Mouse (Mus musculus) large intestine, adult 2 months (tissue): Measurements from ENCODE around the gene Zfp40. TPM values are rescaled to one million over a fixed set of nuclear protein-coding genes. Genes with fewer than 3 reads are reported as not detected.
"Not testable (repeated sequence)": the region's sequence is repeated elsewhere in the genome, so short reads cannot be mapped to it uniquely, and the experiment has no call there.

Source experiments
- DNase-seq: peaks from one replicate; pipeline ENCODE4 v3.0.0-alpha.2; 2012; ENCODE audit warnings: low read depth, low spot score
- WGBS: fragments of 180-500 bp; shearing (Covaris S2); methylation state at CpG from one replicate; pipeline ENCODE4 v1.1.7; 2018; 5-methylcytosine and 5-hydroxymethylcytosine counted together
- polyA plus RNA-seq: library from polyadenylated mRNA; depleted of rRNA; stranded (reverse); fragments of >200 nt; gene quantifications from 2 replicates; pipeline ENCODE4 v1.2.3, GENCODE M21; 2012; rRNA removed

Gene Zfp40
- polyA plus RNA-seq = 0.43 and 0.52 TPM in 2 replicates

DNA sequence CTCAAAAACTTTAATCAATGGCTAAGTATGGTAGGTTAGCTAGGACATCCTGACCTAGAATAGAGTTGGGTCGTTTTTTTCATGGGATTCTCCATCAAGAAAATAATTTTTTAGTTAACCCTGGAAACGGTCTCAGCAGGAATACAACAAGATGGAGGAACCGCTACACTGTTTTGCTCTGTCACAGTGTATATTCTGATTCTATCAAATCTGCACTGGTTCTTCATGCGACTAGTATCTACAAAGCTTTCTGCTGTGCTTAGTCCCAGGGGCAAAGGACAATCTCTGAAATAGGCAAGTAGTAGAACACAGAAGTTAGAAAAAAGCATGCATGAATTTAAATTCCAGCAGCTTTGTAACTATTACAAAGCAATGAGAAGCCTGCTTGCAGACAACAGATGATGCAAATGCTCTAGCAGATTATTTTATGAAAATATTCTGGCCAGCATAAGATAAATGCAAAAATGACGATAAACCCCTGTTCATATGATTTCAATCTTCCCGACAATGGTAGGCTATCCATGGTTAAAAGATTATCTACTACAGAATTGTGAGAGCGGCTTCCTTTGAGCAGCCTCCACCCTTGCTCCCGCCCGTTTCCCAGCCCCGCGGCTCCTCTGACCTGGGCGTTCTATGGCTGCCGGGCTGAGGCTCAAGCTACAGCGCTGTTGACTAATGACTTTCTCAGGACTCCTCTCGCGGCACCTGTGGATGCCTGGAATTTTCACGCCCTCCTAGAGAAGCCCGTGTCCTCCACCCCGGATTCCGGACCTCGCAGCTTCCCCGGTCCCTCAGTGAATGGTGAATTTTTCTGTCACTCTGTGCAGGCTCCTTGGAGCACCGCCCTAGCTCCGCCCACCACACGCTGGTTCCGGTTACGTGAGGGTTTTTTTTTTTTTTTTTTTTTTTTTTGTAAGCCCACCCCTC, at the start of gene Zfp40:
Gene Zfp40, minus strand, starts transcription at position 800 of the 927 bp plus-strand sequence.
- DNase-seq = peak; percentile 76
- 2% methylated on average over 27 of the region's 27 CpGs for WGBS

DNA sequence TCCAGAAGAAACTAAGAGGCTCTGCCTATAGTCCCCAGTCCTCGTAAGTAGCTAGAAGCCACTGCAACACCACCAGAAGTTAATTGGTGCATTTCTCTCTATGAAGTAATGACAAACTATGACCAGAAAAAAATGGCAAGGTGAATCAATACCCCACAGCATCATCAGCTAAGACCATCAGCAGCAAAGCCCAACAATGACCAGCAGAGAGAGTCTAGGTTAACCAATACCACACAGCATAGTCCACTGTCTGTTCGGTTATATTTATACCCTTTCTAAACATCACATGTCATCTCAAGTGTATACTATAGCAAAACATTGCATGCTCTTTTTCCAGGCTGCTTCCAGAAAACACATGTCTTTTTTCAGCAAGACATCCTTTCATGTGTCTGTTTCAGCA, 25.3 kb upstream of the Zfp40 start:
- WGBS = 84% methylated on average over 2 of the region's 2 CpGs
- no peak for DNase-seq

DNA sequence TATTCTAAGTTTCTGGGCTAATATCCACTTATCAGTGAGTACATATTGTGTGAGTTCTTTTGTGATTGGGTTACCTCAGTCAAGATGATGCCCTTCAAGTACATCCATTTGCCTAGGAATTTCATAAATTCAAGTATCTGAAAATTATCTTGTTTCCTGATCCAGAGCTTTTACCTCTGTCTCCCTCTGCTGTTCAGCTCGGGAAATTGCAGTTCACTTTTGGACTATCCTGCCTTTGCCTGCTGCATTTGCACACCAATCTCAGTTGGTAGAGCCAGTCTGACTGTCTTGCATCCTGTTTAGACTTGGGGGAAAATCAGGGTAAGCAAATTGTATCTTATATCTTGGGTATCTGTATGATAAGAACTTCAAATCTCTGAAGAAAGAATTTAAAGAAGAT, 6.8 kb upstream of the Zfp40 start:
- not testable (repeated sequence) for DNase-seq
- WGBS = 0% methylated on average over 1 of the region's 1 CpGs

DNA sequence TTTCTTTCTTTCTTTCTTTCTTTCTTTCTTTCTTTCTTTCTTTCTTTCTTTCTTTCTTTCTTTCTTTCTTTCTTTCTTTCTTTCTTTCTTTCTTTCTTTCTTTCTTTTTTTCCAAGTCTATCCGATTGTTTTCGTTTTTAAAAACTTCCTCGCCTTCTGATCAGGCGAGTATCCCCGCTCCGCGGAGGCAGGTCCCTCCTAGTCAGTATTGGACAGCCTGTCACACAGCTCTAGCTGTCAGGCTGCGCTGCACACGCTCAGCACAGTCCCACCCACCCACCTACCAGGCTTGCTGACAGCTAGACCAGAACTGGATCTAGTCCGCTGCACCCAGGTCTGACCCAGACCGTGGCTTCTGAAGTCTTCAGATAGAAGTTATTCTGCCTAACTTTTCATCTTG, 389 bp upstream of the Zfp40 start:
- no peak for DNase-seq

DNA sequence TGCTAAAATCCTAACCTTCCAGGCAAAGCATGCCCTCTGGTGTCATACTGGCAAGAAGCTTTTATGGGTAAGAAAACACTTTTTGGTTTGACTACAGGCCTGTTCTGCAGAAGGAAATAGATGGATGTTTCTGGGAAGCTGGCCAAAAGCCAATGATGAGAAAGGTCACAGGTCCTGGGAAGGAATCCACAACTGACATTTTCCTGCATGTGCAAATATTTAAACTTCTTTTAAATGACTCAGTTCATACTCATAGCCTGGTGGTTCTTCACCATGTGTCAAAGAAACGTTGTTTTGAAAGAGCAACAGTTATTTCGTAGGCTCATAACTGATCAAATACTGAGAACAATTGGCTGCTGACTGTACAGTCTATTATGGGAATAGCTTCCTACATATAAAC, 5.4 kb downstream of the Zfp40 start:
- peak; percentile 70 for DNase-seq
- WGBS = 8% methylated on average over 2 of the region's 2 CpGs

More for the DNA sequence above, 389 bp upstream of the Zfp40 start:
- under 1% methylated on average over 11 of the region's 11 CpGs for WGBS

Other genes starting within 250 kb of the Zfp40 start
- not detected in 2 replicates for gene Vmn2r-ps130, start 132.1 kb downstream of the Zfp40 start, polyA plus RNA-seq
- gene Vmn2r114, start 119.3 kb upstream of the Zfp40 start, polyA plus RNA-seq = not detected in 2 replicates
- not detected in 2 replicates for gene Vmn2r115, start 150.5 kb upstream of the Zfp40 start, polyA plus RNA-seq
- gene Vmn2r116, start 191.4 kb upstream of the Zfp40 start, polyA plus RNA-seq = not detected in 2 replicates